Mouse (Mus musculus): ENCODE data around the gene Klk1. TPM values are rescaled to one million over a fixed set of nuclear protein-coding genes. Genes with fewer than 3 reads are reported as not detected.
"Not testable (repeated sequence)": the region's sequence is repeated elsewhere in the genome, so short reads cannot be mapped to it uniquely, and the experiment has no call there.

Klk1 gene
- polyA plus RNA-seq, 1 experiment from 2014 or later, result not detected

DNA sequence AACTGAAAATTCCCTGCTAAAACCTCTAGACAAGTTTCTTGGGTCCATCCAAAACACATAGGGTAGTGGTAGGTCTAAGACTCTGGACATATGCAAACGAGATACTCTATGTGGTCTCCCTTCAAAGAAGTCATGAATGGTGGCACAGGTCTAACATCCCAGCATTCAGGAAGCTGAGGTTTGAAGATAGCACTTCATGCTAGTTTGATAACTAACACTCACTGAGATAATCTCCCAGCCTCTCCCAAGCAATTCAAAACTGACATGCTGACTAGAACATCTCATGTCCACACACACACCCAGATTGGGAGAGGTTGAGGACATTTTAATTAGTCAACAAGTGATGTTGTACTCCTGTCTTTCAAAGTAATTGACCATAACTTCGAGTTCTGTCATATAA lies 14.8 kb downstream of the Klk1 start:
- ATAC-seq (ENCODE audit: low FRiP score), result no peak
- H3K36me3 ChIP-seq, result no peaks in the 10 kb centered on the region
- H3K9me3 ChIP-seq (replicated peaks), result no peaks in the 10 kb centered on the region
- 0 out of 2 replicates have a peak, but pooled peaks cover 2% of the 10 kb centered on the region for H3K27me3 ChIP-seq (replicated peaks)
- no peaks in the 10 kb centered on the region for H3K4me1 ChIP-seq
- WGBS, result 53% methylated on average over 2 of the region's 2 CpGs
- no peak overlapping the region for H3K9ac ChIP-seq (replicated peaks)
- no peak overlapping the region for H3K27ac ChIP-seq (replicated peaks)
- H3K4me2 ChIP-seq, result no peak overlapping the region
- H3K4me3 ChIP-seq (replicated peaks), result no peak overlapping the region

DNA sequence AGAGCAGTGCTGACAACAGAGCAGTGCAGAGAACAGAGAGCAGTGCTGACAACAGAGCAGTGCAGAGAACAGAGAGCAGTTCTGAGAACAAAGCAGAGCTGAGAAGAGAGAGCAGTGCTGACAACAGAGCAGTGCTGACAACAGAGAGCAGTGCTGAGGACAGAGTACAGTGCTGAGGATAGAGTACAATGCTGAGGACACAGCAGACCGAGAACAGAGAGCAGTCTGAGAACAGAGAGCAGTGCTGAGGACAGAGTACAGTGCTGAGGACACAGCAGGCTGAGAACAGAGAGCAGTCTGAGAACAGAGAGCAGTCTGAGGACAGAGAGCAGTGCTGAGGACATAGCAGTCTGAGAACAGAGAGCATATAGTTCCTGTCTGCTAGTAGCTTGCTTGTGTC lies 15.6 kb downstream of the Klk1 start:
- H3K4me1 ChIP-seq, result peaks cover 7% of the 10 kb centered on the region
- no peak overlapping the region for H3K27ac ChIP-seq (replicated peaks)
- no peak for ATAC-seq (ENCODE audit: low FRiP score)
- no peaks in the 10 kb centered on the region for H3K9me3 ChIP-seq (replicated peaks)
- no peaks in the 10 kb centered on the region for H3K27me3 ChIP-seq (replicated peaks)
- no peak overlapping the region for H3K4me2 ChIP-seq
- H3K4me3 ChIP-seq (replicated peaks), result no peak overlapping the region
- H3K9ac ChIP-seq (replicated peaks), result no peak overlapping the region
- H3K36me3 ChIP-seq, result no peaks in the 10 kb centered on the region
- 50% methylated on average over 1 of the region's 1 CpGs for WGBS

DNA sequence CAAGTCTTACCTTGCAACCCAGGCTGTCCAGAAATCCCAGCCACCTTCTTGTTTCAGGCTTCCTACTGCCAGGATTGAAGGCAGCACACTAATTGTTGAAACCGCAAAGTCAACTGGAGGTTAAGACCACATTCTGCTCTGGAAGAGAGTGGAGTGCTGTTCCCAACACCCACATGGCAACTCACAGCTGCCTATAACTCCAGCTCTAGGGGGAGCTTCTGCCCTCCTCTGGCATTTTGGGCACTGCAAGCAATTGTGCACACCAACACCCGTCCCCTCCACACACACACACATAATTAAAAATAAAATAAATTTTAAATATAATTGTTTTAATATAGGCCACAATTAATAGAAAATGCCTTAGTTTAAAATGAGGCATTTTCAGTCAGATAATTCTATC lies 16.0 kb downstream of the Klk1 start:
- Histone ChIP-seq H3K9ac (replicated peaks) (no peak overlapping the region), H3K27me3 (replicated peaks) (no peaks in the 10 kb centered on the region), H3K9me3 (replicated peaks) (no peaks in the 10 kb centered on the region), H3K27ac (replicated peaks) (no peak overlapping the region), H3K4me1 (peaks cover 9% of the 10 kb centered on the region), H3K36me3 (no peaks in the 10 kb centered on the region), H3K4me2 (no peak overlapping the region), H3K4me3 (replicated peaks) (no peak overlapping the region)
- no peak for ATAC-seq (ENCODE audit: low FRiP score)
- WGBS, result 83% methylated on average over 2 of the region's 2 CpGs

DNA sequence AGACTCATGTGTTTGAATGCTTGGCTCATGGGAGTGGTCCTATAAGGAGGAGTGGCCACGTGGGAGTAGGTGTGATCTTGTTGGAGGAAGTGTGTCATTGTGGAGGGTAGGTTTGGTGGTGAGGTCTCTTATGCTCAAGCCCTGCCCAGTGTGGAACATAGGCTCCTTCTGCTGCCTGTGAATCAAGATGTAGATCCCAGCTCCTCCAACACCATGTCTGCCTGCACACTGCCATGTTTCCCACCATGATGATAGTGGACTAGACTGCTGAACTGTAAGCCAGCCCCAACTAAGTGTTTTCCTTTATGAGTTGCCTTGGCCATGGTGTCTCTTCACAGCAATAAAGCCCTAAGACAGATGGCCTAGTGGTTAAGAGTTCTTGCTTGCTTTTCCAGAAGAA lies 18.9 kb downstream of the Klk1 start:
- no peak for ATAC-seq (ENCODE audit: low FRiP score)
- Histone ChIP-seq H3K36me3 (peaks cover 6% of the 10 kb centered on the region), H3K4me2 (no peak overlapping the region), H3K27ac (replicated peaks) (no peak overlapping the region), H3K9me3 (replicated peaks) (no peaks in the 10 kb centered on the region), H3K27me3 (replicated peaks) (no peaks in the 10 kb centered on the region), H3K9ac (replicated peaks) (no peak overlapping the region), H3K4me1 (peaks cover 26% of the 10 kb centered on the region), H3K4me3 (replicated peaks) (no peak overlapping the region)
- WGBS, result 63% methylated on average over 1 of the region's 1 CpGs

DNA sequence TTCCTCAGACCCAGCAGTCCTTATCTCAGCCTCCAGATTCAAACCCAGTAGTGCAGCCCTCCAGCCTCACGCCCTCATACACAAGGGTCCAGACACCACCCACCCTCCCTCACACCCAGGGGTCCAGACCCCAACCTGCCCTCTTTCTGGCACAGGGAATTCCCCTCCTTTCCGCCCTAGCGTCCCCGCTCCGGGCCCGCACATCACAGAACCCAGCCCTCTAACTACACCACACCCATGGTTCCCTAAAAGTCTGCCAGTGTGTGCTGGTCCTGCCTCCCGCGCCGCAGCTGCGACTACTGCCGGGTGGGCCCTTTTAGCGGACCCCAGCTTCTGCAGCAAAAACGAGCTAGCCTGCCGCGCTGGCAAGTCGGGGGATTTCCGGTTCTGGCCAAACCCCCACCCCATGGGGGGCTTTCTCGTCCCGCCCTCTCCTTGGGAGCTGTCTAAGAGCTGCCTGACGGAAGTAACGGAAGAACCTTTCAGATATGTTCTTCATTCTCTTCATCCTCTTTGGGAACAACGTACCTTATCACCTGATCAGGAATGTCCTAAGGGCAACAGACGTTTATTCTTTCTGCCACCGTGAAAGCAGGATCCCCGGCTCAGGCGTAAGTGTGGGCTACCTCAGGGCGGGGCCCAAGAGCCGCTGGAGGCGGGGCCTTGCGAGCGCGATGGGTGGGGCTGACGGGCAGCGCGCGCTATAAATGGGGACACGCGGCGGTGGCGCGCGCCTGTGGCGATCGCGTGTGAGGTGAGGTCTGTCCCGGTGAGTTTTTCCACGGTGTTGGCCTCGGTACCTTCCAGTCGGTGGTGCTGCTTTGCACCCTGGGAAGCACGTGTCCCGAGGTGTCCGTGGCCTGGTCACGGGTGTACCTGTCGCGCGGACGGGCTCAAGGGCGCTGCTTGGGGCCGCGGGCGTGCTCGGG lies 21.2 kb downstream of the Klk1 start, which contains the start of the genes 1700028J19Rik and 2410002F23Rik:
Gene 1700028J19Rik, minus strand, starts transcription at position 641 of the 929 bp plus-strand sequence.
Gene 2410002F23Rik, plus strand, starts transcription at position 668 of the 929 bp plus-strand sequence.
- Histone ChIP-seq H3K4me3 (replicated peaks) (peak within 1 kb of the TSS; percentile 92), H3K4me1 (peaks cover 37% of the 10 kb centered on the region), H3K4me2 (peak within 1 kb of the TSS; percentile 67), H3K9ac (replicated peaks) (peak within 1 kb of the TSS; percentile 98), H3K27me3 (replicated peaks) (no peaks in the 10 kb centered on the region), H3K9me3 (replicated peaks) (no peaks in the 10 kb centered on the region), H3K27ac (replicated peaks) (peak within 1 kb of the TSS; percentile 97), H3K36me3 (peaks cover 26% of the 10 kb centered on the region)
- peak; percentile 88 for ATAC-seq (ENCODE audit: low FRiP score)
- under 1% methylated on average over 62 of the region's 62 CpGs for WGBS

DNA sequence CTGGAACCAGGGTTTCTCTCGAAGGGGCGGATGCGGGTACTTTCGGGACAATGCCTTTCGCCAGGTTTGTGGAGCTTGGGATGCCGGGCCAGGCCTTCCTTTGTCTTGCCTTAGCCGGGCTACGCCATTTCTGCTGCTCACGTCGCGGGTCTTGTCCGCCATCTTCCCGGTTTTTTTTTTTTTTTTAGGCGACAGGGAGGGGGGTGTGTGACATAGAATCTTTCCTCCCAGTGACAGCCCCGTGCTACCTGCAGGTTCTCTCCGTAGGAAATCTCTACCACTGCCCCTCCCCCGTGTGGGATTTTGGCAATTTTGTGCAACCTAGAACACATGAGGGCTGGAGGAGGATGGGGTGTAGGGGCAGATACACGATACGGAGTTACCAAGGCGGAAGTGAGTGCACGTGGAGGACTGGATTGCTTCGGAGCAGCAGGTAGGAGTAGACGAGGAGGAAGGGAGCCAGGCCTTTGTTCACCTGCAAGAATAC lies 21.9 kb downstream of the Klk1 start:
- Histone ChIP-seq H3K36me3 (peaks cover 28% of the 10 kb centered on the region), H3K4me3 (replicated peaks) (peak overlapping the region; percentile 92), H3K27ac (replicated peaks) (peak overlapping the region; percentile 97), H3K9me3 (replicated peaks) (no peaks in the 10 kb centered on the region), H3K27me3 (replicated peaks) (no peaks in the 10 kb centered on the region), H3K4me1 (peaks cover 38% of the 10 kb centered on the region), H3K4me2 (peak overlapping the region; percentile 67), H3K9ac (replicated peaks) (peak overlapping the region; percentile 98)
- ATAC-seq (ENCODE audit: low FRiP score), result peak; percentile 54
- WGBS, result under 1% methylated on average over 23 of the region's 23 CpGs

DNA sequence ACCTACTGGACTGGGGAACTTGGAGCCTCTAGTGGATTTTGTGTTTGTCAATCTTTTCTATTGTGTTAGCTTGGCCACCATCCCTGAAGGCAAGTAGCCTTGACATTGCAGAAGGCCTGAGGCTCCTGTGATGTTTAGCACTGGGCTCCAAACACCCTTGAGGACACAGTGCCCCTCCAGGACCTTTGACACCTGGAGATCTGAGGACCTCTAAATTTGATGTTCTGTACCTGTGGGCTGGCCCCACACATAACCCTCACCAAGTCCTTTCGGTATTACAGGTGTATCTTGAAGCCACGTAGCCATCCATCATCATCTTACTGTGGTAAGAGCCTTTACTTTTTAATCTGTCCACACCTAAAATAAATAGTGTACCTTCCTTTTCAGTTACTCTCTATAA lies 22.8 kb downstream of the Klk1 start:
- peak overlapping the region; percentile 67 for H3K4me2 ChIP-seq
- no peaks in the 10 kb centered on the region for H3K27me3 ChIP-seq (replicated peaks)
- H3K9ac ChIP-seq (replicated peaks), result peak overlapping the region; percentile 98; the same call in 1 of the 2 replicates
- H3K36me3 ChIP-seq, result peaks cover 38% of the 10 kb centered on the region
- peak overlapping the region; percentile 92 for H3K4me3 ChIP-seq (replicated peaks)
- H3K27ac ChIP-seq (replicated peaks), result 0 out of 2 replicates have a peak overlapping the region, but pooled peaks have one; percentile 18
- H3K4me1 ChIP-seq, result peaks cover 45% of the 10 kb centered on the region
- 93% methylated on average over 2 of the region's 2 CpGs for WGBS
- no peak for ATAC-seq (ENCODE audit: low FRiP score)
- no peaks in the 10 kb centered on the region for H3K9me3 ChIP-seq (replicated peaks)

DNA sequence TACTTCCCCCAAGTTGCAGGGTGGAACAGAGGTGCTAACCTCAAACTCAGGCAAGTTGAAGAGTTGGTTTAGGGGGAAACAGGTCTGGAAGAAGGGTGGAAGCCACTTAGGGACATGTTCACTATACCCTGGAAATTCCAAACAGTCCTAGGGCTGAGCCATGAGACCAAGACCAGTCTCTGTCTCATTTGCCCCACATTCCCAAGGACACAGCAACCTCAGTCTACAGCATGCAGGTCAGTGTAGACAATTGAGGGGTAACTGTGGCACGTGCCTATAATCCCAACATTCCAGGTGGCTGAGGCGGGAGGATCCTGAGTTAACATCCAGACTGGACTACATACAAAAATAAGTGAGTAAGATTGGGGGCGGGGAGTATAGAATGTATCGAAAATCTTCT lies 24.1 kb downstream of the Klk1 start:
- Histone ChIP-seq H3K4me2 (no peak overlapping the region), H3K27me3 (replicated peaks) (no peaks in the 10 kb centered on the region), H3K9me3 (replicated peaks) (no peaks in the 10 kb centered on the region), H3K9ac (replicated peaks) (no peak overlapping the region), H3K4me3 (replicated peaks) (no peak overlapping the region), H3K27ac (replicated peaks) (no peak overlapping the region), H3K4me1 (peaks cover 45% of the 10 kb centered on the region), H3K36me3 (peaks cover 43% of the 10 kb centered on the region)
- 94% methylated on average over 4 of the region's 4 CpGs for WGBS
- no peak for ATAC-seq (ENCODE audit: low FRiP score)

DNA sequence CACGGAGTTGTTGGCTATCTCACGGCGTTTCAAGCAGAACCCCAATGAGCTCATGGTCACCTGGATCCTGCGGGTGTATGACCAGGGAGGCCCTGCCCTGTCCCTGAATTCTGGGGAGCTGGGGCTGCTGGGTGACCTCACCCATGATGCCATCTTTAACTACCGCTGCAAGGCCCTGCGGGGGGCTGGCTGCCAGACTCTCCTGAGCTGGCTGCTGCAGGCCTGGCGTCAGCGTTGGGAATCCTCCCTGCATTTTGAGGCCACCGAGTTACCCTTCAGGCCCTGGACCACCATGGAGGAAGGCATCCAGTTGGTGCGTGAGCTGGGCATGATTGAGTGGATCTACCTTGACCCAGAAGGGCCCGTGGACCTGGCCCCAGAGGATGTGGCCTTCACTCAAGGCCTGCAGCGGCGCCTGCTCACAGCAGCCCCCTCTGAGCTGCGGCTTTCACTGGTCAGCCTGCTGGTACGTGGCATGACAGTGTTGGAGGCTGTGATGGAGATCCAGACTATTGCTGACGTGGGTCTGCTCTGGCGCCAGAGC lies 25.6 kb downstream of the Klk1 start:
- not testable (repeated sequence) for H3K9me3 ChIP-seq (replicated peaks); H3K4me3 ChIP-seq (replicated peaks); ATAC-seq (ENCODE audit: low FRiP score); H3K27me3 ChIP-seq (replicated peaks); H3K4me2 ChIP-seq; H3K9ac ChIP-seq (replicated peaks); H3K27ac ChIP-seq (replicated peaks)
- WGBS, result 90% methylated on average over 17 of the region's 17 CpGs
- Histone ChIP-seq H3K36me3 (peaks cover 43% of the 10 kb centered on the region), H3K4me1 (peaks cover 37% of the 10 kb centered on the region)

DNA sequence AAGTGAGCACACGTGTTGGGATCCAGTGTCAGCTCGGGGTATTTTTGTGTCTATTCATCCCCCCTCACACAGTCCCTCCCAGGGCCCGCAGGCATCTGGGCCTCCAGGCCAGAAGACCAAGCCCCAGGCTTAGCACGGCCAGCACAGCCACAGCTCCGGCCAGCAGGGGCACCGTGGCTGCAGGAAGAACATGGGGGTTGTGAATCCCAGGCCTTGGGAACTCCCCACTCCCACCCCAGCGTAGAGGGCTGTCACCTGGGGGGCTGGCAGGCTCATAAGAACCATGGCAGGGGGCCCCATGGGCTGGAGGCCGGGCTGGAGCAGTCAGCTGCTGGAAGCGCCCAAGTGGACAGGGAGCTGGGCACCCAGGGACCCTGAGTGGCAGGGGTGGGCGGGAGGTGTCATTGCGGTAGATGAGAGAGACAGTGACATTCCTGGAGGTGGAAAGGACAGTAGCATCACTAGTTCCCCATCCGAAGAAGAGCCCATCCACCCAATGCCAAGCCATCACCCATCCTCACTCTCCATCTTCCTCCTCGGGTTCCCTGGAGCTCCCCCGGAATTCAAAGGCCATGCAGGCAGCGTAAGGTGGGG lies 28.0 kb downstream of the Klk1 start:
- H3K9me3 ChIP-seq (replicated peaks), result no peaks in the 10 kb centered on the region
- no peak overlapping the region for H3K27ac ChIP-seq (replicated peaks)
- 77% methylated on average over 15 of the region's 15 CpGs for WGBS
- H3K4me2 ChIP-seq, result no peak overlapping the region
- no peaks in the 10 kb centered on the region for H3K27me3 ChIP-seq (replicated peaks)
- no peak for ATAC-seq (ENCODE audit: low FRiP score)
- no peak overlapping the region for H3K4me3 ChIP-seq (replicated peaks)
- H3K9ac ChIP-seq (replicated peaks), result no peak overlapping the region
- H3K4me1 ChIP-seq, result peaks cover 27% of the 10 kb centered on the region
- peaks cover 43% of the 10 kb centered on the region for H3K36me3 ChIP-seq

DNA sequence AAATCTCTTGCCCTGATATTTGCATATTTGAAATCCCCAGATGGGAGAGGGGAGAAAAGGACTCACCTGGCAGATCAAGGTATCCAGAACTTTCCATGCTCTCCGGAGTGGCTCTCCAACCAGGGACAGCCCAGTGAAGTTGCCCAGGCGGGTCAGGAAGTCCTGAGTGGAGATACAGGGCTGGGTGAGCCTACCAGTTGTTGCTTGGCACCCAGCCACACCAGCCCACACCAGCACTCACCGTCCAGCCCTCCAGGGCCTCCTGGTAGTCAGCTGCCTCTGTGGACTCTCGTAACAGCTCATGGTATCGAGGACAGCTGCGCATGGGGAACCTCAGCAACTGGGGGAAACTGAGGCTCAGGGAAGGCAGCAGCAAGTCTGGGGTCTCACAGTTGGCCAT lies 29.8 kb downstream of the Klk1 start:
- Histone ChIP-seq H3K4me1 (peaks cover 11% of the 10 kb centered on the region), H3K27me3 (replicated peaks) (no peaks in the 10 kb centered on the region), H3K4me3 (replicated peaks) (no peak overlapping the region), H3K36me3 (peaks cover 28% of the 10 kb centered on the region), H3K9ac (replicated peaks) (no peak overlapping the region), H3K27ac (replicated peaks) (no peak overlapping the region), H3K9me3 (replicated peaks) (no peaks in the 10 kb centered on the region), H3K4me2 (no peak overlapping the region)
- WGBS, result 82% methylated on average over 6 of the region's 6 CpGs
- ATAC-seq (ENCODE audit: low FRiP score), result no peak
